Mouse (Mus musculus) midbrain, embryonic 13.5 days (tissue): ENCODE results near the gene Aym1. TPM values are rescaled to one million over a fixed set of nuclear protein-coding genes. Genes with fewer than 3 reads are reported as not detected.
"Not testable (repeated sequence)": the region's sequence is repeated elsewhere in the genome, so short reads cannot be mapped to it uniquely, and the experiment has no call there.

Experiments used
- ATAC-seq: fragments of 200-750 bp; cut with Nextera tagmentation; 2 replicates; pipeline ENCODE4 v1.8.0; 2017; ENCODE audit warnings: mild to moderate bottlenecking, moderate TSS enrichment, moderate library complexity
- H3K27ac ChIP-seq: fragments of 300-500 bp; sonication (generic); 2 replicates; pipeline ENCODE4 v1.5.1; 2015; ENCODE audit warnings: inconsistent platforms, mild to moderate bottlenecking, moderate library complexity
- H3K27me3 ChIP-seq: fragments of 300-500 bp; sonication (generic); 2 replicates; pipeline ENCODE4 v1.6.1; 2015; ENCODE audit warnings: mild to moderate bottlenecking, inconsistent platforms
- H3K36me3 ChIP-seq: fragments of 300-500 bp; sonication (generic); 2 replicates; pipeline ENCODE4 v1.6.1; 2015; ENCODE audit warnings: mild to moderate bottlenecking, inconsistent platforms
- H3K4me1 ChIP-seq: fragments of 300-500 bp; sonication (generic); replicated peaks from 2 replicates; pipeline ENCODE4 v1.6.1; 2015; ENCODE audit warnings: inconsistent platforms
- H3K4me2 ChIP-seq: fragments of 300-500 bp; sonication (generic); replicated peaks from 2 replicates; pipeline ENCODE4 v1.6.1; 2015; ENCODE audit warnings: moderate library complexity, mild to moderate bottlenecking, inconsistent platforms
- H3K4me3 ChIP-seq: fragments of 300-500 bp; sonication (generic); replicated peaks from 2 replicates; pipeline ENCODE4 v1.5.1; 2015; ENCODE audit warnings: mild to moderate bottlenecking, inconsistent platforms
- H3K9ac ChIP-seq: fragments of 300-500 bp; sonication (generic); replicated peaks from 2 replicates; pipeline ENCODE4 v1.6.1; 2015; ENCODE audit warnings: mild to moderate bottlenecking, inconsistent platforms
- H3K9me3 ChIP-seq: fragments of 300-500 bp; sonication (generic); 2 replicates; pipeline ENCODE4 v1.6.1; 2016; ENCODE audit warnings: mild to moderate bottlenecking, inconsistent platforms
- WGBS: fragments of 180-500 bp; shearing (Covaris S2); methylation state at CpG from one replicate; pipeline ENCODE4 v1.1.7; 2015; 5-methylcytosine and 5-hydroxymethylcytosine counted together
- polyA plus RNA-seq: library from polyadenylated mRNA; unstranded; fragments of >200 nt; fragmentation: Nextera tagmentation; extraction: Ambion mirVana; gene quantifications from 2 replicates; pipeline ENCODE4 v1.2.1, GENCODE M21; 2015

The Aym1 gene
- polyA plus RNA-seq, 1 experiment from 2014 or later = not detected

- no peaks in the 10 kb centered on the region for H3K9me3 ChIP-seq
- no peak overlapping the region for H3K27ac ChIP-seq
- peaks cover 28% of the 10 kb centered on the region for H3K27me3 ChIP-seq
- H3K4me3 ChIP-seq = no peak overlapping the region
- no peaks in the 10 kb centered on the region for H3K36me3 ChIP-seq
- 7% methylated on average over 11 of the region's 11 CpGs for WGBS
- peaks cover 21% of the 10 kb centered on the region for H3K4me1 ChIP-seq
- no peak; the same call in 1 of the 2 replicates for ATAC-seq
- no peak overlapping the region for H3K9ac ChIP-seq
- no peak overlapping the region for H3K4me2 ChIP-seq
Observed at GRCm38 (mm10) chr5:113358833-113359232, 1.7 kb downstream of the Aym1 start.

GRCm38 (mm10) chr5:113361283-113361682 lies 4.2 kb downstream of the Aym1 start:
- H3K27ac ChIP-seq = no peak overlapping the region
- 80% methylated on average over 7 of the region's 7 CpGs for WGBS
- no peak for ATAC-seq
- no peak overlapping the region for H3K9ac ChIP-seq
- H3K36me3 ChIP-seq = no peaks in the 10 kb centered on the region
- H3K27me3 ChIP-seq = peaks cover 21% of the 10 kb centered on the region
- no peak overlapping the region for H3K4me3 ChIP-seq
- H3K9me3 ChIP-seq = no peaks in the 10 kb centered on the region
- H3K4me1 ChIP-seq = peaks cover 21% of the 10 kb centered on the region
- H3K4me2 ChIP-seq = no peak overlapping the region

GRCm38 (mm10) chr5:113362258-113362996 lies 5.3 kb downstream of the Aym1 start:
- no peak overlapping the region for H3K4me3 ChIP-seq
- ATAC-seq = no peak
- peaks cover 24% of the 10 kb centered on the region for H3K27me3 ChIP-seq
- no peak overlapping the region for H3K4me2 ChIP-seq
- no peak overlapping the region for H3K27ac ChIP-seq
- H3K36me3 ChIP-seq = no peaks in the 10 kb centered on the region
- H3K4me1 ChIP-seq = peaks cover 12% of the 10 kb centered on the region
- 81% methylated on average over 9 of the region's 9 CpGs for WGBS
- no peaks in the 10 kb centered on the region for H3K9me3 ChIP-seq
- H3K9ac ChIP-seq = no peak overlapping the region

GRCm38 (mm10) chr5:113363177-113363576 lies 6.1 kb downstream of the Aym1 start:
- H3K9me3 ChIP-seq = no peaks in the 10 kb centered on the region
- H3K27ac ChIP-seq = no peak overlapping the region
- H3K36me3 ChIP-seq = no peaks in the 10 kb centered on the region
- H3K4me2 ChIP-seq = no peak overlapping the region
- peaks cover 26% of the 10 kb centered on the region for H3K27me3 ChIP-seq
- ATAC-seq = no peak
- H3K4me3 ChIP-seq = no peak overlapping the region
- WGBS = 92% methylated on average over 8 of the region's 8 CpGs
- H3K4me1 ChIP-seq = peaks cover 6% of the 10 kb centered on the region
- no peak overlapping the region for H3K9ac ChIP-seq

GRCm38 (mm10) chr5:113365921-113366320 lies 8.8 kb downstream of the Aym1 start:
- peak; percentile 66 for ATAC-seq
- Histone ChIP-seq H3K9ac (no peak overlapping the region), H3K4me3 (no peak overlapping the region), H3K36me3 (no peaks in the 10 kb centered on the region), H3K27me3 (peaks cover 18% of the 10 kb centered on the region; the same call in 1 of the 2 replicates), H3K27ac (no peak overlapping the region), H3K4me1 (no peaks in the 10 kb centered on the region), H3K9me3 (no peaks in the 10 kb centered on the region), H3K4me2 (no peak overlapping the region)
- WGBS = 3% methylated on average over 20 of the region's 20 CpGs

- not testable (repeated sequence) for H3K4me3 ChIP-seq, H3K4me2 ChIP-seq, H3K4me1 ChIP-seq, H3K9ac ChIP-seq, H3K27ac ChIP-seq, H3K9me3 ChIP-seq, H3K36me3 ChIP-seq, ATAC-seq
- peaks cover 12% of the 10 kb centered on the region; the same call in 1 of the 2 replicates for H3K27me3 ChIP-seq
Observed at GRCm38 (mm10) chr5:113367726-113368125, 10.6 kb downstream of the Aym1 start.

- Histone ChIP-seq H3K4me2 (no peak overlapping the region), H3K4me1 (peaks cover 13% of the 10 kb centered on the region), H3K27ac (no peak overlapping the region), H3K4me3 (no peak overlapping the region), H3K27me3 (peaks cover 12% of the 10 kb centered on the region; the same call in 1 of the 2 replicates), H3K9ac (no peak overlapping the region), H3K9me3 (no peaks in the 10 kb centered on the region), H3K36me3 (no peaks in the 10 kb centered on the region)
- 69% methylated on average over 17 of the region's 17 CpGs for WGBS
- no peak for ATAC-seq
Observed at GRCm38 (mm10) chr5:113369262-113369868, 12.3 kb downstream of the Aym1 start.

GRCm38 (mm10) chr5:113372449-113372848 lies 15.4 kb downstream of the Aym1 start:
- peaks cover 15% of the 10 kb centered on the region for H3K4me1 ChIP-seq
- peak; percentile 31 for ATAC-seq
- H3K4me3 ChIP-seq = no peak overlapping the region
- peak overlapping the region; percentile 57 for H3K4me2 ChIP-seq
- H3K9ac ChIP-seq = peak overlapping the region; percentile 48; the same call in 1 of the 2 replicates
- 65% methylated on average over 4 of the region's 4 CpGs for WGBS
- H3K36me3 ChIP-seq = no peaks in the 10 kb centered on the region
- H3K27me3 ChIP-seq = 0 out of 2 replicates have a peak, but pooled peaks cover 2% of the 10 kb centered on the region
- no peaks in the 10 kb centered on the region for H3K9me3 ChIP-seq
- peak overlapping the region; percentile 79 for H3K27ac ChIP-seq

GRCm38 (mm10) chr5:113372995-113373950 lies 16.2 kb downstream of the Aym1 start:
- H3K9me3 ChIP-seq = no peaks in the 10 kb centered on the region
- H3K4me1 ChIP-seq = peaks cover 15% of the 10 kb centered on the region
- H3K4me2 ChIP-seq = peak overlapping the region; percentile 57
- peak overlapping the region; percentile 37 for H3K4me3 ChIP-seq
- no peaks in the 10 kb centered on the region for H3K27me3 ChIP-seq
- H3K9ac ChIP-seq = peak overlapping the region; percentile 48
- H3K27ac ChIP-seq = peak overlapping the region; percentile 79
- ATAC-seq = peak; percentile 68
- no peaks in the 10 kb centered on the region for H3K36me3 ChIP-seq
- WGBS = 2% methylated on average over 33 of the region's 33 CpGs

GRCm38 (mm10) chr5:113374290-113374689 lies 17.2 kb downstream of the Aym1 start:
- Histone ChIP-seq H3K9me3 (no peaks in the 10 kb centered on the region), H3K36me3 (no peaks in the 10 kb centered on the region), H3K27me3 (no peaks in the 10 kb centered on the region), H3K9ac (no peak overlapping the region), H3K4me3 (no peak overlapping the region), H3K4me1 (peaks cover 15% of the 10 kb centered on the region), H3K4me2 (no peak overlapping the region), H3K27ac (0 out of 2 replicates have a peak overlapping the region, but pooled peaks have one; percentile 9)
- 81% methylated on average over 10 of the region's 10 CpGs for WGBS
- no peak for ATAC-seq

- H3K36me3 ChIP-seq = no peaks in the 10 kb centered on the region
- no peak overlapping the region for H3K27ac ChIP-seq
- H3K27me3 ChIP-seq = no peaks in the 10 kb centered on the region
- ATAC-seq = no peak
- H3K4me2 ChIP-seq = no peak overlapping the region
- no peaks in the 10 kb centered on the region for H3K9me3 ChIP-seq
- H3K9ac ChIP-seq = no peak overlapping the region
- no peak overlapping the region for H3K4me3 ChIP-seq
- WGBS = 26% methylated on average over 3 of the region's 3 CpGs
- peaks cover 15% of the 10 kb centered on the region for H3K4me1 ChIP-seq
Observed at GRCm38 (mm10) chr5:113375783-113376182, 18.7 kb downstream of the Aym1 start.

- no peaks in the 10 kb centered on the region for H3K9me3 ChIP-seq
- H3K27me3 ChIP-seq = no peaks in the 10 kb centered on the region
- H3K36me3 ChIP-seq = no peaks in the 10 kb centered on the region
- H3K4me2 ChIP-seq = no peak overlapping the region
- H3K9ac ChIP-seq = no peak overlapping the region
- no peak overlapping the region for H3K27ac ChIP-seq
- no peak overlapping the region for H3K4me3 ChIP-seq
- ATAC-seq = no peak
- WGBS = 58% methylated on average over 1 of the region's 1 CpGs
- H3K4me1 ChIP-seq = peaks cover 15% of the 10 kb centered on the region
Observed at GRCm38 (mm10) chr5:113376292-113376691, 19.2 kb downstream of the Aym1 start.
